Mouse (Mus musculus) left cerebral cortex, adult 18-20 months (tissue): ENCODE measurements at regions not wholly inside any gene's neighbourhood (a gene's known extent, or its start where the extent isn't known, plus 50 kb on each side); places are given as distances from the start of the nearest gene placed in this dataset.

ENCODE experiments used
- DNase-seq, 2 experiments: peaks; one replicate each; pipeline ENCODE4 v3.0.0; 2021 to 2022; ENCODE audit warnings: low spot score in 2 of 2, mixed read lengths in 1 of 2

GRCm38 (mm10) chr9:102782926-102783850 is 51.5 kb upstream of the Ryk start:
- no peak for DNase-seq

- peak; percentile 88 to 93 for DNase-seq
These were observed 50.2 kb upstream of the Ryk start for GRCm38 (mm10) chr9:102784329-102785026.
